Mouse (Mus musculus) E14TG2a.4 (cell line): ENCODE results near the gene Tyrobp.

Source experiments
- CTCF ChIP-seq: conservative IDR thresholded peaks from 2 replicates; pipeline ENCODE4 v1.5.1; 2014; ENCODE audit warnings: low read length
- NANOG ChIP-seq: IDR thresholded peaks from 2 replicates; pipeline ENCODE4 v1.6.1; 2014; ENCODE audit warnings: borderline replicate concordance, low read length, mixed read lengths
- POU5F1 ChIP-seq: IDR thresholded peaks from 2 replicates; pipeline ENCODE4 v1.6.1; 2014; ENCODE audit warnings: low read length, borderline replicate concordance

DNA sequence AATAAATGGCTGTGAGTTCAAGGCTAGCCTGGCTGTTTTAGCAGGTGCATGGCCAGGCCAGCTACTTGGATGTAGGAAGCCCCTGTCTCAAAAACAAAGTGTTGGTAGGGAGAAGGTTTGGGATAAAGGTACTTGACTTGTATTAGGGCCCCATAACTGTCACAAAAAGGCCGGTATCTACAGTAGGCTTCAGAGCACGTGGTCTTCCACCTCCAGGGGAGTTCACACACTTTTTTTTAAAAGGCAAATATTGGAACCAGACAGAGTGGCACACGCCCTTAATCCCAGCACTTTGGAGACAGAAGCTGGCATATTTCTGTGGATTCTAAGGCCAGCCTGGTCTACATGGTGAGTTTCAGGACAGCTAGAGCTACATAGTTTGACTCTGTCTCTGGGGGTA, 7.1 kb downstream of the Tyrobp start:
- TF ChIP-seq CTCF (no peak), POU5F1 (no peak), NANOG (no peak)
